Mouse (Mus musculus): ENCODE measurements around the gene Cacna1a.

DNA sequence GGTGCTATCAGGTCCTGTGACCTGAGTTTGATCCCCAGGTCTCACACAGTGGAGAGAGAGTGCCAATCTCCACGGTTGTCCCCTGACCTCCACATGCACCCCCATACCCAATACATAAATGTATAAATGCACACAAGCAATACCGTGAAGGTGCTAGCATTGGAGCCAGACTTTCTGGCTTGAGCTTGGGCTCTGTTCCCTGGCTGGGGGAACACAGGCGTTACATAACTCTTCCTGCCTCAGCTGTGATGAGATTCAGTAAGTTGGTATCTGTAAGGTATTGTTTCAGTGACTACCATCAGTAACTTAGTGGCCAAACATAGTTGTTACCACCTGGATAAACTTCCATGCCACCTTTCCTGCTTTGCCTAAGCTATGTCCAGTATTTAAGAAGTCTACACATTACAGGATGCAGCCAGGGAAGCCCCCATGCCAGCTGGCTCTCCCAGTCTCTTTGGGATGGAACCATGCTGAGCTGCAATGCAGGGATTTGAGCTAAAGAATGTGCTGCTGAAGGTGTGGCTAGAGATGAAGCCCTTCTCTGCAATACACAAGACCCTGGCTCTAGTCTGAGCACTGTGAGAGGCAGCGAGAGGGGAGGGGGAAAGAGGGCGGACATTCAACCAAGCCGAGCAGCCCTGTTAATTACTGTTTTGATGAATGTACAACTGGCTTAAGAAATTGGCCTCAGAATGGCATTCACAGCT is 7.7 kb downstream of the Cacna1a start:
- no peak for TF ChIP-seq CTCF (IDR thresholded peaks at IDR 0.05; ENCODE audit: extremely low read depth, insufficient read depth, low read length)
- TF ChIP-seq POLR2A (IDR thresholded peaks at IDR 0.05; ENCODE audit: extremely low read depth, insufficient read depth, low read length) = no peak

Measured in cortical plate, adult 2 months (tissue).